Mouse (Mus musculus) left cerebral cortex, postnatal 10 days (tissue): ENCODE data around the gene Mul1. TPM values are rescaled to one million over a fixed set of nuclear protein-coding genes. Genes with fewer than 3 reads are reported as not detected.
"Not testable (repeated sequence)": the region's sequence is repeated elsewhere in the genome, so short reads cannot be mapped to it uniquely, and the experiment has no call there.

Source experiments
- DNase-seq, 2 experiments: peaks; one replicate each; pipeline ENCODE4 v3.0.0; 2021 to 2022; ENCODE audit warnings: low spot score in 2 of 2, mixed read lengths in 1 of 2; ENCODE audit errors: extremely low spot score in 1 of 2
- intact Hi-C: fragments of 180-260 bp; cut with DNase I; formaldehyde crosslinking; loops from one replicate; pipeline ENCODE4 v1.15.1; 2025
- total RNA-seq, 2 experiments: library from RNA; stranded (reverse); gene quantifications; 2 replicates each; pipeline ENCODE4 v1.2.3; 2021

Mul1 gene
- total RNA-seq: 10 to 100 TPM; 41.9 to 46.8 TPM

GRCm38 (mm10) chr4:138434347-138435316, at the start of gene Mul1:
Mul1 (plus strand) TSS chr4:138434671.
- DNase-seq: peak; percentile 95 to 98
- intact Hi-C loops: no loop called here

- intact Hi-C loops: no loop called here
Measured at GRCm38 (mm10) chr4:138393703-138394102, 40.8 kb upstream of the Mul1 start.

GRCm38 (mm10) chr4:138395087-138395970, 39.1 kb upstream of the Mul1 start:
- intact Hi-C loops: no loop called here
- peak in 1 of 2 experiments; percentile 64 for DNase-seq

More at GRCm38 (mm10) chr4:138393703-138394102, 40.8 kb upstream of the Mul1 start:
- DNase-seq: no peak

- peak; percentile 79 to 86 for DNase-seq
- intact Hi-C loops: no loop called here
Measured at GRCm38 (mm10) chr4:138395971-138396645, 38.4 kb upstream of the Mul1 start, which contains the start of gene Fam43b. Fam43b (minus strand) TSS chr4:138396528.

- DNase-seq: no peak
- intact Hi-C loops: no loop called here
Measured at GRCm38 (mm10) chr4:138396711-138397110, 37.8 kb upstream of the Mul1 start.

- DNase-seq: no peak
- intact Hi-C loops: no loop called here
Measured at GRCm38 (mm10) chr4:138404806-138405205, 29.7 kb upstream of the Mul1 start.

GRCm38 (mm10) chr4:138407479-138408194, 26.8 kb upstream of the Mul1 start:
- intact Hi-C loops: no loop called here
- no peak for DNase-seq

- no peak for DNase-seq
- intact Hi-C loops: no loop called here
Measured at GRCm38 (mm10) chr4:138411011-138411410, 23.5 kb upstream of the Mul1 start.

GRCm38 (mm10) chr4:138411504-138412121, 22.9 kb upstream of the Mul1 start:
- DNase-seq: no peak
- intact Hi-C loops: no loop called here

GRCm38 (mm10) chr4:138414725-138415124, 19.7 kb upstream of the Mul1 start:
- DNase-seq: peak; percentile 63 to 67
- intact Hi-C loops: no loop called here

- DNase-seq: peak in 1 of 2 experiments; percentile 52
- intact Hi-C loops: no loop called here
Measured at GRCm38 (mm10) chr4:138415991-138416390, 18.5 kb upstream of the Mul1 start.

- no peak for DNase-seq
- intact Hi-C loops: no loop called here
Measured at GRCm38 (mm10) chr4:138416414-138416813, 18.1 kb upstream of the Mul1 start.

GRCm38 (mm10) chr4:138417882-138418281, 16.6 kb upstream of the Mul1 start:
- DNase-seq: no peak
- intact Hi-C loops: no loop called here

GRCm38 (mm10) chr4:138418340-138418957, 16.0 kb upstream of the Mul1 start:
- intact Hi-C loops: no loop called here
- DNase-seq: peak in 1 of 2 experiments; percentile 53

- no peak for DNase-seq
- intact Hi-C loops: loop anchor here (5.0 kb wide), 1 partner anchor 38 kb away; no protein-coding TSS in a partner anchor
Measured at GRCm38 (mm10) chr4:138425028-138425427, 9.4 kb upstream of the Mul1 start.

GRCm38 (mm10) chr4:138425604-138426003, 8.9 kb upstream of the Mul1 start:
- intact Hi-C loops: loop anchor here (2.0 to 5.0 kb wide), 2 partner anchors 38 to 107 kb away; no protein-coding TSS in a partner anchor
- DNase-seq: not testable (repeated sequence)
